Mouse (Mus musculus) olfactory bulb, adult 2 months (tissue): ENCODE measurements at regions not wholly inside any gene's neighbourhood (a gene's known extent, or its start where the extent isn't known, plus 50 kb on each side); places are given as distances from the start of the nearest gene placed in this dataset.

Experiments
- CTCF ChIP-seq: fragments of 200-500 bp; IDR thresholded peaks from 2 replicates; pipeline ENCODE4 v1.5.1; 2012; ENCODE audit warnings: low read depth, mild to moderate bottlenecking, low read length, moderate library complexity; ENCODE audit not compliant: insufficient read depth
- POLR2A ChIP-seq: fragments of 200-500 bp; IDR thresholded peaks from 2 replicates; pipeline ENCODE4 v1.6.1; 2012; ENCODE audit warnings: mild to moderate bottlenecking, low read depth, low read length, moderate library complexity; ENCODE audit not compliant: insufficient read depth

DNA sequence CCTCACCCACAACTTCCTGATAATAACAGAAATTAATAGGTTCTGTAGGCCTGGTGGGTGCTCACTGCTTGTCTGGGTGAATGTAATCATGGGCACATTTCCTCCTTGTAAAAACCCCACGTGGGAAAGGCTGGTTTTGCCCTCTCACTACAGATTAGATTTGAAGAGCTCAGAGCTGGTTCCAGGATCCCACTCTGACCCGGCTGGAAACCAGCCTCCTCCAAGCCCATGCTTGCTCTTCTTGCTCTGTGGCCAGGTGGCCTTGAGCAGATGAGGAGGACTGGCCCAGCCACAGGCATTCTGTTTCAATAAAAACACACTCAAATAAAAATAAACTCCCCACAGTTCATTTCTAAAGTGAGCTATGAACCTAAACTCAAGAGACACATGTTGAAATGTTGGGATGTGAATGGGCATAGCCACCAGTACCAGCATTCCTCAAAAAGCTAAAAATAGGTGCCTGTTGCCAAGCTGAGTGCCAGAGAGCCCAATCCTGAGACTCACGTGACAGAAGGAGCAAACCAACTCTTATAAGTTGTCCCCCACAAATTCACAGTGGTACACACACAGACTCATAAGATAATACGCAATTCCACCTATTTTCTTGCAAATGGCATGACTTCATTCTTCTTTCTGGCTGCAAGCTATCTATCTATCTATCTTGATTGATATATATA lies 116.1 kb downstream of the Nufip1 start:
- TF ChIP-seq POLR2A (no peak), CTCF (no peak)
